ENCODE assay signal across 19 mouse cellular contexts in the genomic region with DNA sequence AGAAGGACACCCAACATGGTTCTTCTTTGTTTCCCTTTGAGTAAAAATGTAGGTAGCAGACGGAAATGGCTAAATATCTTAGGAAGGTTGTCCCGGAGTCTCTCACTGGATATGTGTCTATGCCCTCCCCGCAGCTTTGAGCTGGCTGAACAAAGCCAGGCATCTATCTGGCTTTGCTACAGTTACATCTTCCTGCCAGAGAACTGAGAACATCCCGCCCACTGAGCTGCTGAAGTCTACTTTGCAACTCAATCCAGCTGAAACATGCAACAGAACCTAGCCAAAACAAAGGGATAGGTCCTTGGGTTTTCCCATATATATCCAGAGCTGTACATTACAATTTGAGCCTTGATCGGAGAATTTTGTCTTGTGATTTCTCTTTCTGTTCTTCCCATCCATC.
"Had no signal": no experiment of that assay in that cellular context is flagged by ENCODE, and none has a peak within 500 bp of the region (broad histone marks: within the 10 kb centered on the region; RNA-seq: fewer than 3 reads in every experiment).

No protein-coding gene starts in this region.

- H3K36me3 ChIP-seq: midbrain, embryonic 10.5 days; midbrain, embryonic 12.5 days; neural tube, embryonic 13.5 days; neural tube, embryonic 15.5 days had no signal

- H3K4me2 ChIP-seq: lung, embryonic 14.5 days; midbrain, embryonic 12.5 days; neural tube, embryonic 13.5 days; neural tube, embryonic 15.5 days had no signal

- H3K4me1 ChIP-seq: midbrain, embryonic 12.5 days; neural tube, embryonic 13.5 days; neural tube, embryonic 15.5 days had no signal

- H3K27me3 ChIP-seq: midbrain, embryonic 12.5 days; neural tube, embryonic 13.5 days; neural tube, embryonic 15.5 days had no signal

- ATAC-seq: midbrain, embryonic 16.5 days had no signal

- H3K27ac ChIP-seq: liver, embryonic 14.5 days; midbrain, embryonic 10.5 days; midbrain, embryonic 12.5 days; neural tube, embryonic 13.5 days; neural tube, embryonic 15.5 days had no signal

- DNase-seq: lung, adult 18-20 months; lung, embryonic 14.5 days; lung, postnatal 10 days; lung, postnatal 4 days; midbrain, embryonic 14.5 days; retina, postnatal 1 day; right cerebral cortex, postnatal 25 days; right cerebral cortex, postnatal 4 days; spleen, adult 18-20 months; thymus, adult 18-20 months; thymus, postnatal 14 days; thymus, postnatal 36 days had no signal

- H3K9me3 ChIP-seq: midbrain, embryonic 10.5 days; midbrain, embryonic 12.5 days; neural tube, embryonic 13.5 days; neural tube, embryonic 15.5 days had no signal

- H3K4me3 ChIP-seq: midbrain, embryonic 10.5 days; midbrain, embryonic 12.5 days; myocyte; neural tube, embryonic 13.5 days; neural tube, embryonic 15.5 days had no signal

- H3K9ac ChIP-seq: liver, embryonic 14.5 days; lung, embryonic 14.5 days; midbrain, embryonic 12.5 days; neural tube, embryonic 13.5 days; neural tube, embryonic 15.5 days had no signal
